Mouse (Mus musculus): ENCODE data around the gene Bdh2.

Bdh2 gene

GRCm38 (mm10) chr3:135280669-135281415, at the start of gene Bdh2:
TSS of gene Bdh2 (plus strand) at chr3:135281221.
- DNase-seq (ENCODE audit: low spot score in 2 of 2), result peak; percentile 56 to 77

GRCm38 (mm10) chr3:135232058-135232457, 49.0 kb upstream of the Bdh2 start:
- no peak for DNase-seq (ENCODE audit: low spot score in 2 of 2)

- DNase-seq (ENCODE audit: low spot score in 2 of 2), result no peak
Measured at GRCm38 (mm10) chr3:135232462-135232861, 48.6 kb upstream of the Bdh2 start.

- no peak for DNase-seq (ENCODE audit: low spot score in 2 of 2)
Measured at GRCm38 (mm10) chr3:135245733-135246132, 35.3 kb upstream of the Bdh2 start.

- DNase-seq (ENCODE audit: low spot score in 2 of 2), result no peak
Measured at GRCm38 (mm10) chr3:135246828-135247227, 34.2 kb upstream of the Bdh2 start.

GRCm38 (mm10) chr3:135249104-135249503, 31.9 kb upstream of the Bdh2 start:
- no peak for DNase-seq (ENCODE audit: low spot score in 2 of 2)

- no peak for DNase-seq (ENCODE audit: low spot score in 2 of 2)
Measured at GRCm38 (mm10) chr3:135251825-135252224, 29.2 kb upstream of the Bdh2 start.

GRCm38 (mm10) chr3:135254784-135255183, 26.2 kb upstream of the Bdh2 start:
- DNase-seq (ENCODE audit: low spot score in 2 of 2), result no peak

GRCm38 (mm10) chr3:135258919-135259318, 22.1 kb upstream of the Bdh2 start:
- no peak for DNase-seq (ENCODE audit: low spot score in 2 of 2)

GRCm38 (mm10) chr3:135260233-135260632, 20.8 kb upstream of the Bdh2 start:
- no peak for DNase-seq (ENCODE audit: low spot score in 2 of 2)

- no peak for DNase-seq (ENCODE audit: low spot score in 2 of 2)
Measured at GRCm38 (mm10) chr3:135268616-135269015, 12.4 kb upstream of the Bdh2 start.

- DNase-seq (ENCODE audit: low spot score in 2 of 2), result no peak
Measured at GRCm38 (mm10) chr3:135269391-135269990, 11.5 kb upstream of the Bdh2 start.

- DNase-seq (ENCODE audit: low spot score in 2 of 2), result no peak
Measured at GRCm38 (mm10) chr3:135272627-135273026, 8.4 kb upstream of the Bdh2 start.

GRCm38 (mm10) chr3:135273047-135273446, 8.0 kb upstream of the Bdh2 start:
- DNase-seq (ENCODE audit: low spot score in 2 of 2), result no peak

GRCm38 (mm10) chr3:135280160-135280559, 861 bp upstream of the Bdh2 start:
- no peak for DNase-seq (ENCODE audit: low spot score in 2 of 2)

GRCm38 (mm10) chr3:135281701-135282100, 680 bp downstream of the Bdh2 start:
- DNase-seq (ENCODE audit: low spot score in 2 of 2), result no peak

- no peak for DNase-seq (ENCODE audit: low spot score in 2 of 2)
Measured at GRCm38 (mm10) chr3:135285256-135285655, 4.2 kb downstream of the Bdh2 start.

- no peak for DNase-seq (ENCODE audit: low spot score in 2 of 2)
Measured at GRCm38 (mm10) chr3:135285807-135286206, 4.8 kb downstream of the Bdh2 start.

- no peak for DNase-seq (ENCODE audit: low spot score in 2 of 2)
Measured at GRCm38 (mm10) chr3:135288138-135288750, 7.2 kb downstream of the Bdh2 start.

- no peak for DNase-seq (ENCODE audit: low spot score in 2 of 2)
Measured at GRCm38 (mm10) chr3:135289148-135289547, 8.1 kb downstream of the Bdh2 start.

- DNase-seq (ENCODE audit: low spot score in 2 of 2), result peak in 1 of 2 experiments; percentile 60
Measured at GRCm38 (mm10) chr3:135290249-135290894, 9.4 kb downstream of the Bdh2 start.

GRCm38 (mm10) chr3:135293703-135294102, 12.7 kb downstream of the Bdh2 start:
- DNase-seq (ENCODE audit: low spot score in 2 of 2), result no peak
